Mouse (Mus musculus) brain, adult 2 months (tissue): ENCODE measurements at regions not wholly inside any gene's neighbourhood (a gene's known extent, or its start where the extent isn't known, plus 50 kb on each side); places are given as distances from the start of the nearest gene placed in this dataset.

ENCODE experiments used
- DNase-seq: peaks from one replicate; pipeline ENCODE4 v3.0.0; 2011; ENCODE audit warnings: low read depth, low spot score

- DNase-seq, result no peak
Measured at GRCm38 (mm10) chr7:55332028-55332427, 435.9 kb upstream of the Siglech start.

- peak; percentile 20 for DNase-seq
Measured at GRCm38 (mm10) chr7:55339879-55340278, 428.1 kb upstream of the Siglech start.
